ENCODE assay signal across 8 mouse cellular contexts in genomic region chr1:127205501-127206019, GRCm38 (mm10). TPM values are rescaled to one million over a fixed set of nuclear protein-coding genes. Genes with fewer than 3 reads are reported as not detected.
DNase-seq lines count a peak whose midpoint lies in the region; ATAC-seq lines count a peak whose summit lies in the region.

No protein-coding gene starts in this region.

- H3K36me3 ChIP-seq in heart, embryonic 15.5 days: no peaks in the 10 kb centered on the region
- no peaks in the 10 kb centered on the region for H3K36me3 ChIP-seq in liver, embryonic 12.5 days
- no peaks in the 10 kb centered on the region for H3K36me3 ChIP-seq in neural tube, embryonic 14.5 days (ENCODE audit: control insufficient read depth, insufficient read depth, low read length)

- DNase-seq in adrenal gland, postnatal 25 days: peak; percentile 18
- no peak for DNase-seq in adrenal gland, adult 8-10 months
- DNase-seq in spleen, postnatal 4 days (ENCODE audit: low spot score in 2 of 2): peak; percentile 20 to 64
- no peak for DNase-seq in spleen, adult 12 weeks (ENCODE audit: low spot score)
- DNase-seq in layer of hippocampus, adult 9-11 months: no peak

- 1% methylated on average over 24 of the region's 24 CpGs for WGBS in heart, embryonic 15.5 days
- 1% methylated on average over 24 of the region's 24 CpGs for WGBS in liver, embryonic 12.5 days (ENCODE audit: insufficient replicate concordance)
- WGBS in neural tube, embryonic 14.5 days: 0% methylated on average over 24 of the region's 24 CpGs

- H3K4me3 ChIP-seq in heart, embryonic 15.5 days: peak overlapping the region; percentile 85
- H3K4me3 ChIP-seq in liver, embryonic 12.5 days: peak overlapping the region; percentile 78
- H3K4me3 ChIP-seq in neural tube, embryonic 14.5 days (ENCODE audit: low read depth, low read length): peak overlapping the region; percentile 62

- H3K4me2 ChIP-seq in heart, embryonic 15.5 days: peak overlapping the region; percentile 90
- H3K4me2 ChIP-seq in liver, embryonic 12.5 days: peak overlapping the region; percentile 98
- peak overlapping the region; percentile 66 for H3K4me2 ChIP-seq in neural tube, embryonic 14.5 days (ENCODE audit: low read depth, low read length)

- no peaks in the 10 kb centered on the region for H3K27me3 ChIP-seq in heart, embryonic 15.5 days
- no peaks in the 10 kb centered on the region for H3K27me3 ChIP-seq in liver, embryonic 12.5 days (replicated peaks)
- no peaks in the 10 kb centered on the region for H3K27me3 ChIP-seq in neural tube, embryonic 14.5 days (ENCODE audit: control insufficient read depth, insufficient read depth, low read length)

- no peaks in the 10 kb centered on the region for H3K9me3 ChIP-seq in heart, embryonic 15.5 days (replicated peaks)
- no peaks in the 10 kb centered on the region for H3K9me3 ChIP-seq in liver, embryonic 12.5 days (replicated peaks)
- no peaks in the 10 kb centered on the region for H3K9me3 ChIP-seq in neural tube, embryonic 14.5 days (ENCODE audit: control insufficient read depth, low read length)

- H3K9ac ChIP-seq in heart, embryonic 15.5 days: peak overlapping the region; percentile 76
- H3K9ac ChIP-seq in liver, embryonic 12.5 days: peak overlapping the region; percentile 70
- peak overlapping the region; percentile 80 for H3K9ac ChIP-seq in neural tube, embryonic 14.5 days (replicated peaks; ENCODE audit: low read depth, low read length)

- peaks cover 10% of the 10 kb centered on the region for H3K4me1 ChIP-seq in heart, embryonic 15.5 days (replicated peaks)
- H3K4me1 ChIP-seq in liver, embryonic 12.5 days: peaks cover 29% of the 10 kb centered on the region
- H3K4me1 ChIP-seq in neural tube, embryonic 14.5 days (ENCODE audit: control insufficient read depth, insufficient read depth, low read length): peaks cover 7% of the 10 kb centered on the region; the same call in 1 of the 2 replicates

- H3K27ac ChIP-seq in heart, embryonic 15.5 days: peak overlapping the region; percentile 97
- H3K27ac ChIP-seq in liver, embryonic 12.5 days: peak overlapping the region; percentile 77; the same call in 1 of the 2 replicates
- peak overlapping the region; percentile 80 for H3K27ac ChIP-seq in neural tube, embryonic 14.5 days (ENCODE audit: low read depth, low read length)

- ATAC-seq in heart, embryonic 15.5 days (replicated peaks; ENCODE audit: insufficient number of reproducible peaks, insufficient read depth, low FRiP score, low read depth): 0 out of 2 replicates have a peak, but pooled peaks have one; percentile 2
- ATAC-seq in liver, embryonic 12.5 days: no peak
- peak; percentile 7; the same call in 1 of the 2 replicates for ATAC-seq in neural tube, embryonic 14.5 days (ENCODE audit: low read depth)

RNA-seq across cellular contexts. Expression of gene Mgat5, which starts 0.7 kb away (rescaled TPM):
- total RNA-seq in adrenal gland, postnatal 25 days (2021): 10.7 and 14.3 TPM in 2 replicates
- total RNA-seq in adrenal gland, adult 8-10 months (2022): 10 to 100 TPM; 14.5 to 21.1 (median 18.5) TPM
- 3.7 and 5.2 TPM in 2 replicates for polyA plus RNA-seq in heart, embryonic 15.5 days (2015; fragmentation: Nextera tagmentation; extraction: Ambion mirVana)
- polyA plus RNA-seq in liver, embryonic 12.5 days (2016; fragmentation: Nextera tagmentation; extraction: Ambion mirVana): 1.3 and 1.5 TPM in 2 replicates
- polyA plus RNA-seq in neural tube, embryonic 14.5 days (2014; fragmentation: Nextera tagmentation; extraction: Ambion mirVana): 15.6 and 22.2 TPM in 2 replicates

Comparison
In these comparisons a context has a peak if more than half of its experiments do, and no peak if none do; other contexts are left out.
1. DNase-seq: peak in adrenal gland, postnatal 25 days (single experiment) and spleen, postnatal 4 days (2 of 2); none in adrenal gland, adult 8-10 months (single experiment), spleen, adult 12 weeks (single experiment) and layer of hippocampus, adult 9-11 months (single experiment).
2. Peak in every context shown above with its lines, with median percentiles within 50 percentile points of each other: H3K27ac ChIP-seq, H3K4me2 ChIP-seq, H3K4me3 ChIP-seq and H3K9ac ChIP-seq.